Mouse (Mus musculus) heart, adult 11 months (tissue): Measurements from ENCODE around the gene Arhgap8.

ENCODE experiments used
- DNase-seq: peaks from one replicate; pipeline ENCODE4 v3.0.0; 2022

Arhgap8 gene

DNA sequence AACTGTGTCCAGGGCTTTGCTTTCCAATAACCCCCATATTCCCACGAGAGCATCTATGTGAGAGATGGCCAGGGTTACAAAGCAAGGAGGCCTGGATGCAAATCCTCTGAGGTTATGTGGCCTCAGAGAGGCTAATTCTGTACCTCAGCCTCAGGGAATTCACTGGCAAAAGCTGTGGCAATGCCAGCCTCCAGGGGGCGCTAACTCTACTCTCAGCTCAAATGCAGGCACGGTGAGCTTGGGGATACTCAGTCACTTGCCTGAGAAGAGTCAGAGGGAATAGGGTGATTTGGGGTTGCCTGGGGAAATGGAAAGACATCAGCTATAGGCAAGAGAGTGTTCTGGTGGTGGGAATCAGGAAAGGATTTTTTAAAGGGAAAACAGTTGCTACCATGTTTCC lies 83.8 kb downstream of the Arhgap8 start:
- peak; percentile 92 for DNase-seq

DNA sequence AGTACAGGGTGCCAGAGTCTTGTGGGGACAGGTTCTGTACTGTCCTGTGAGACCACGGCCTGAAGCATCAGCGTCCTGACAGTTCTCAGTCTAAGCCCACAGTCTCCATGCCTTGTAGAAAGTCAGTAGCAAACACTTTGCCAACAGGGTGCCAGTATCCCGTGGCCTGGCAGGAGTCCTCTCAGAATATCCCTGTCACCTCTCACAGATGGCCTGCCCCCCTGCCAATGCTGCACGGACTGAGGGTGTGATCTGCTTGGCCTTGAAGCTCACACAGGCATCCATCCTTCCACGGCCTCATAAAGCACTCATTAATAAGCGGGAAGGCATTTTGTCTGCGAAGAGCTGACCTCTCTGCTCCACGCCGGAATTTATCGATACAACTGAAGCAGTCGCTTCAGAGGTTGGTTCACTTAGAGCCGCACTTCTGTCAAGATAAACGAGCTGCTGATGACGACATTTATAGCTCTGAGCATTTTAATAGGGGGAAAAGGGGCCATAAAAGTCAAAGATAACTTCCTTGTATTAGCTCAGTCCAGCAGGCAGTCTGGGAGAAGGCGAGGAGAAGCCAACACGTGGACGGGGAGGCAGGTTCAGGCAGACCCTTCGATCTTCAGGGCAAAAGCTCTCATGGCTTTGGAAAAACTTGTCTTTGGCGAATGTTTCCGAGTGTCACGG lies 89.6 kb downstream of the Arhgap8 start:
- peak; percentile 92 for DNase-seq

DNA sequence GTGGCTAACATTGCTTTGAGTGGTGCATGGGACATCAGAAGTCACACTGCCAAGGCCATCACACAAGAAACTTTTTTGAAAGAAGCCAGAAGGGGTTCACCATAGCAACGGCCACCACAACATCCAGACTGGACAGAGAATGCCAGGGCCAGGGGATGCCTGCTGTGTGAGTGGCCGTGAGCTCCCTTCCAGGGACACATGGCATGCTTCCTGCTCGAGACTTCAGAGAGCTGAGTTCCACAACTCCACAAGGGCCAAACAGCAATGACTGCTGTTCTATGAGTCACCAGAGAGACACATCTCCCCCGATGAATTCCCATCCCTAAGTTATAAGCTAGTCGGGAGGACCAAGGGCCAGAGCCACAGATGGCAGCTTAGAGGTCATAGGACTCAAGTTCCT lies 91.3 kb downstream of the Arhgap8 start:
- DNase-seq: no peak

DNA sequence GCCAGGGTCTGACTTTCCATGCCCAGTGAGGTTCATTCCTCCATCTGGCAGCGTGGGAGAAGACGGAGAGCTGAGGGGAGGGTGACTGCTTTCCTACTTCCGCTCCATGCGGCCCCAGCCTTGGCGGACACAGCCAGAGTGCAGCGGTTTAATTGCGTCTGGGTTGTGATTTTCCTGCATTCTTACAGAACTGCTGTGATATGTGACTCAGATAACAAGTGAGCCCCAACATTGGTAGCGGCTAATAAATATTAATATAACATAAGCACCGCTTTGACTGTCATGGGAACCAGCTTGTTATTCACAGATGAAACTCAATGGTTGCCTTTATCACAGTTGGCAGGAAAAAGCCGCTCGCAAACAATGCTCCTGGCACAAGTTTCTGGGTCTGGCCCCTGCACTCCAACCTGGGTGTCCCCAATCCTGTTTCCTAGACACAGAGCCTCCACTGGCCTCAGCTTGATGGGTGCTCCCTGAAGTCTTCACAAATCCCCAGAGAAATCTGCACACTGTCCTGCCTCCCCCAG lies 93.0 kb downstream of the Arhgap8 start:
- DNase-seq: no peak

DNA sequence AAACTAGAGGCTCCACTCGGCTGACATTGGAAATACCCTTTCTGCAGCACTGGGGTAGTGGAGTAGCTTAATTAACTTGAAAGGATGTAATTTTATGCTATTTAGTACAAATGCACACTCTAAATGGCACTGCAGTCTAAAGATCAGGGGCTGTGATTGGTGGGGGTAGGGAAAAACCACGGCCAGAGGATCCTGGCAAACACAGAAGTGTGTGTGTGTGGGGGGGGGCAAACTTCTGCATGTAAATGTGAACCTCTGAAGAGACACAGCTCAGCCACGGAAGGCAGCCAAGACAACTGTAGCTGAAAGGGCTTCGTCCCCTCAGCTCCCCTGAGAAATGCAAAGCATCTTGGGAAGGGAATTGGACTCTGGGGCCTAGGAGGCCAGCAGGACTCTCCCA lies 95.3 kb downstream of the Arhgap8 start:
- DNase-seq: no peak

DNA sequence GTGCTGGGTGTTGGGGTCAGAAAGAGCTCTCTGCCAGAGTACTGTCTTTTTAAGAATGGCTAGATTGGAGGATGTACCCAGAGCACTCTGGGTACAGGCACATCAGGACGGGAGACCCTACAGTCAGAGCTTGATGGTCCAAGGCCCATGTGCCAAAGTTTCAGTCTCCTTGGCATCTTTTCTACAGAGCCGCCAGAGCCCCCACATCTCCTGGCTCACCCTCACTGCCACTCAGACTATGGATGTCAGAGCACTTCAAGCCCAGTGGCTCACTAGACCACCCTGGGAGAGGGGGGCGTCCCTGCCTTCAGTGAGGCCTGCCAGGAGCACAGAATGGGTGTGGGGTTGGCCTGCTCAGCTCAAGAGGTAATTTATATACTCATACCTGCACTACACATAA lies 97.7 kb downstream of the Arhgap8 start:
- no peak for DNase-seq

DNA sequence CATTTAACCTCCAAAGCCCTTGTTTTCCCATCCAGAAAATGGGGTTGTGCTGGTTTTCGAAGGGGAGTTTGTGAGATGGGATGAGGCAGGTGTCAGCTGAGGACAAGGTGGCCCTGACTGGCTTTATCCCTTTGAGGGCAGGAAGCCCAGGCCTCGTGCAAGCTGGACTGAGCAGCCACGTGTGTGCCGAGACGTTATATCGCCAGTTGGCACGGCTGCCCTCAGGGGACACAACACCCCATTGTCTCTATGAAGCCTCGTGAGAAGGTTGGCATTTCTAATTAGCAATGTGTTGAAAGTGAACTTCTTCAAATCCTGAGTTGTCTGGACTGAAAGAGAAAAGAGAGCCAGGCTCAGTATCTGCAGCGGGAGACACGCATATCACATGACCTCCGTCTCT lies 98.4 kb downstream of the Arhgap8 start:
- no peak for DNase-seq

DNA sequence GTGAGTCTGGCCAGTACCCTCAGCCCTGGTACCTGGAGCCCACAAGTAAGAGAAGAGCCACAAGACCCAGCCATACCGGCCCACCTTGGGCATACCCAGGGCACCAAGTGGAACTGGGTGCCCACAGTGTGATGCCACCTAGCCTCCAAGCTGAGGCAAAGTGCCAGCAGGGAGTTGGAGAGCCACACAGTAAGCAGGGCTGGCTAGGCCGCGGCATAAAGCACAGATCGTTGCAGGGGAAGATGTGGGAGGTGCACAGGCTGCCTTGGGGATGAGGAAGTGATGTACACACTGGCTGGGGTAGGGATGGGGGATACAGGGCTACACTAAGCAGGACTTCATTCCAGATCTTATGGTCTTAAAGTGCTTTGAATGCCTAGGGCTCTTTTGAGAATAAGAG lies 101.0 kb downstream of the Arhgap8 start:
- DNase-seq: no peak
